Mouse (Mus musculus) testis, adult 2 months (tissue): ENCODE measurements around the gene Ntn5. TPM values are rescaled to one million over a fixed set of nuclear protein-coding genes. Genes with fewer than 3 reads are reported as not detected.

ENCODE experiments used
- H3K27ac ChIP-seq: fragments of 200-500 bp; 2 replicates; pipeline ENCODE4 v1.5.1; 2012; ENCODE audit warnings: low read depth, low read length; ENCODE audit not compliant: control insufficient read depth, insufficient read depth
- H3K27me3 ChIP-seq: fragments of 200-500 bp; 2 replicates; pipeline ENCODE4 v1.6.1; 2012; ENCODE audit warnings: mild to moderate bottlenecking, low read length, moderate library complexity; ENCODE audit not compliant: control insufficient read depth, insufficient read depth
- H3K36me3 ChIP-seq: fragments of 200-500 bp; 2 replicates; pipeline ENCODE4 v1.6.1; 2012; ENCODE audit warnings: mild to moderate bottlenecking, low read length; ENCODE audit not compliant: control insufficient read depth, insufficient read depth
- H3K4me1 ChIP-seq: fragments of 200-500 bp; 2 replicates; pipeline ENCODE4 v1.6.1; 2012; ENCODE audit warnings: low read length; ENCODE audit not compliant: control insufficient read depth, insufficient read depth
- H3K4me3 ChIP-seq: fragments of 200-500 bp; 2 replicates; pipeline ENCODE4 v1.5.1; 2012; ENCODE audit warnings: low read depth, mild to moderate bottlenecking, low read length, moderate library complexity, mixed read lengths; ENCODE audit not compliant: control insufficient read depth
- CTCF ChIP-seq: fragments of 200-500 bp; IDR thresholded peaks from 2 replicates; pipeline ENCODE4 v1.5.1; 2012; ENCODE audit warnings: low read depth, mild to moderate bottlenecking, inconsistent platforms, low read length, moderate library complexity; ENCODE audit not compliant: control insufficient read depth, insufficient read depth, insufficient replicate concordance
- POLR2A ChIP-seq: fragments of 200-500 bp; IDR thresholded peaks from 2 replicates; pipeline ENCODE4 v1.6.1; 2012; ENCODE audit warnings: low read depth, mild to moderate bottlenecking, inconsistent platforms, low read length, moderate library complexity; ENCODE audit not compliant: control insufficient read depth
- polyA plus RNA-seq: library from polyadenylated mRNA; depleted of rRNA; stranded (reverse); fragments of >200 nt; gene quantifications from 2 replicates; pipeline ENCODE4 v1.2.3, GENCODE M21; 2012

Gene Ntn5
- polyA plus RNA-seq, 1 experiment = 6.5 TPM

DNA sequence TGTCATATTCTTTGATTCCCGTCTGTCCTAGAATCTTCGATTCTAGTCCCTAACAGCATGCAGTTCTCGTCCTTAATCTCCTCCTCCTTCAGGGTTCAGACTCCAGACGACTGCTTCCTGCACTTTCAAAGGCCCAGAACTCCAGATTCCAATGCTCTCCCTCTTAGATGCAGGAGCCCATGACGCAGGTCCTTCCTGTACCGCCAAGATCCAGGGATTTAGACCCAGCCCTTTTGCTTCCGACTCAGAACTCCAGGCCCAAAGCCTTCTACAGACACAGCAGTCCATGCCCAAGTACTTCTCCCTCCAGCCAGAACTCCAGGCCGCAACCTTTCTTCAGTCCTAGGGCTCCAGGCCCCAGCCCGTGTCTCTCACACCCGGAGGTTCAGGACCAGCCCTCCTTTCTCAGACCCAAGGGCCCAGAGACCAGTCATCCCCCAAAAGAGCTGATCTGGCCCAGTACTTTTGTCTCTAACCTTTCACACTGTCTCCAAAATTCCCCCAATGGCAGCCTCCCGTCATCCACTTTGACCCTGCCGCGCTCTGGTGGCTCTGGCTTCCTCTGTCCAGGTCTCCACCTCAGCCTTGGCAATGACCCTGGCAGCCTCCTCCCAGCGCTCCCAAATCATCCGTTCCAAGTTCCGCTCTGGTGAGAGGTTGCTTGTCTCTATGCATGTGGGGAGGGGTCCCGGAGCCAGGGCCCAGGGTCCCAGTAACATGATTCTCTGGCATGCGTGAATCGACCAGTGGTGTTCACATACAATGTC, 43.4 kb upstream of the Ntn5 start:
- TF ChIP-seq CTCF (no peak), POLR2A (no peak)
- Histone ChIP-seq H3K4me1 (peaks cover 26% of the 10 kb centered on the region), H3K27me3 (no peaks in the 10 kb centered on the region), H3K27ac (no peak overlapping the region), H3K4me3 (no peak overlapping the region), H3K36me3 (no peaks in the 10 kb centered on the region)

DNA sequence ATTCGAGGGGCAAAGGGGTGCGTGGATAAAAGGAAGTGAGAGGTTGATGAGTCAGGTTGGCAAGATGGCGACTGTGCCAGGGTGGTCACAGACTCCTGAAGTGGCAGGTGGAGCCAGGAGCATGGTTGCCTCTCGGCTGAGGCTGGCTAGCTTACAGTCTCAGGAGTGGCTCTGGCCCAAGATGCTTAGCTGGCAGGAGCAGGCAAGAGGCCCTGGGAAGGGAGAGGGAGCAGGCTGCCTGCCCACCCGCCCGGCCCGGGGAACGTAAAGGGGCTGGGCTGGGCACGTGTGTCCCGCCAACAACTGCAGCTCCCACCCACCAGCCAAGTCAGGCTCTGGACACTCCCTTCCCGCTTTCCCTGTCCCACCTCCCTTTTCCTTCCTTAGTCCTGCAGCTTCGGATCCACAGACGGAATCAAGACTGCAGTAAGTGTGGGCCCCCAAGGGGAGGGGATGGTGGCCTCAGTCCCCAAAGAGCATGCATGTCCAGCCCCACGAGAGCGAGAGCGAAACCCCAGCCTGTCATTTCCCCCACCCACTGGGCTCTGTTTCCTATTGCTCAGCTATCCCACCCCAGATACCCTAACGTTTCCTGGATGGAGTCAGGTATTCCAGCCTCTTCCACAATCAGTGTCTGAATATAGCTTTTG, 42.3 kb upstream of the Ntn5 start:
- Histone ChIP-seq H3K36me3 (no peaks in the 10 kb centered on the region), H3K4me1 (peaks cover 26% of the 10 kb centered on the region), H3K4me3 (no peak overlapping the region), H3K27me3 (no peaks in the 10 kb centered on the region), H3K27ac (no peak overlapping the region)
- TF ChIP-seq CTCF = no peak
- no peak for TF ChIP-seq POLR2A

DNA sequence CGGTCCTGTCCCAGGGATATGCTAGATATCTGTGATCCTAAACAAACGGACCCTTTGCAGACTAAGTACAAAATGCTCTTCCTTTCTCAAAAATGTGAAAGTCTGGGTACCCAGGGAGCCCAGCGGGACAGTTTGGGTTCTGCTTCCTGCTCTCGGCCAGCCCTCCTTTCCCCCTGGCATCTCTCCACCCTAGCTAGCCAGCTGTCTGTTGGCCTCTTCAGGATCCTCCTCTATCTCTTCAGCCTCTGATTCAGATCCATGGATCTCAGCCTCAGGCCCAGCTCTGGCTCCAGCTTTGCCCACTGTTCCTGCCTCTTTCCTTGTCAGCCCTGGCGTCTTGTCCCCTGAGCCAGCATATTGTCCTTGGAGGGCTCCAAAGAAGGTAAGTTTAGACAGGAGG, 41.7 kb upstream of the Ntn5 start:
- no peak overlapping the region for H3K27ac ChIP-seq
- no peaks in the 10 kb centered on the region for H3K36me3 ChIP-seq
- H3K27me3 ChIP-seq = no peaks in the 10 kb centered on the region
- H3K4me3 ChIP-seq = no peak overlapping the region
- H3K4me1 ChIP-seq = peaks cover 26% of the 10 kb centered on the region
- no peak for TF ChIP-seq POLR2A
- TF ChIP-seq CTCF = no peak

DNA sequence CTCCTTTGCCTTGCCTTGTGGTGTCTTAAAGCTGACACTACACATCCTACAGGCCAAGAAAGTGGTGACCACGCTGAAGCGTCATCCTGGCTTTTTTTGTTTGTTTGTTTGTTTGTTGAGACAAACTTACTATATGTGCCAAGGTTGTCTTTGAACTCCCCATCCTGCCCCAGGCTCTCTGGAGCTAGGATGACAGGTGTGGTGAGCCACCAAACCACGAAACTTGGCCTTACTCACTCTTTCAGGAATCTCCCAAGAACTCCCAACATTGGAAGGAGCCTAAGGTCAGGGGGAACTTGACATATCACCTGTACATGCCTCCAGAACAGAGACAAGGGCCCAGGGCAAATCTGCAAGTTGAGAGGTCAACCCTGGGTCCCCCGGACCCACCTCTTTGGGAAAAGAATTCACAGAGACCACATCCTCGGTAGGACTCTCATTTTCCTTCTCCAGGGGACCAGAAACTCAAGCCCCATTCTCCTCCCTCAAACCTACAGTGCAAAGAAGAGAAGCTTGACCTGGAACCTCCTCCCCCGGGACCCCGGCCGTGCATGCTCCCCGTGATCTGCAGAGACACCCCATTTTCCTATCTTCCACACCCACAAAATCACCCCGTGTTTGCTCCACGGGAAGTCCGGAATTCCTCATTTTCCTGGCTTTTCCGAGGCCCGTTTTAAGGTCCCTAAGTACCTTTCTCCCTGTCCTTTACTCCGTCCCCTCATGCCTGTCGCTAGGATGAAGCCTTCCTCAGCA, 41.1 kb upstream of the Ntn5 start:
- Histone ChIP-seq H3K36me3 (no peaks in the 10 kb centered on the region), H3K27me3 (no peaks in the 10 kb centered on the region), H3K4me1 (peaks cover 26% of the 10 kb centered on the region), H3K4me3 (no peak overlapping the region; the same call in 1 of the 2 replicates), H3K27ac (no peak overlapping the region)
- no peak for TF ChIP-seq POLR2A
- TF ChIP-seq CTCF = no peak

DNA sequence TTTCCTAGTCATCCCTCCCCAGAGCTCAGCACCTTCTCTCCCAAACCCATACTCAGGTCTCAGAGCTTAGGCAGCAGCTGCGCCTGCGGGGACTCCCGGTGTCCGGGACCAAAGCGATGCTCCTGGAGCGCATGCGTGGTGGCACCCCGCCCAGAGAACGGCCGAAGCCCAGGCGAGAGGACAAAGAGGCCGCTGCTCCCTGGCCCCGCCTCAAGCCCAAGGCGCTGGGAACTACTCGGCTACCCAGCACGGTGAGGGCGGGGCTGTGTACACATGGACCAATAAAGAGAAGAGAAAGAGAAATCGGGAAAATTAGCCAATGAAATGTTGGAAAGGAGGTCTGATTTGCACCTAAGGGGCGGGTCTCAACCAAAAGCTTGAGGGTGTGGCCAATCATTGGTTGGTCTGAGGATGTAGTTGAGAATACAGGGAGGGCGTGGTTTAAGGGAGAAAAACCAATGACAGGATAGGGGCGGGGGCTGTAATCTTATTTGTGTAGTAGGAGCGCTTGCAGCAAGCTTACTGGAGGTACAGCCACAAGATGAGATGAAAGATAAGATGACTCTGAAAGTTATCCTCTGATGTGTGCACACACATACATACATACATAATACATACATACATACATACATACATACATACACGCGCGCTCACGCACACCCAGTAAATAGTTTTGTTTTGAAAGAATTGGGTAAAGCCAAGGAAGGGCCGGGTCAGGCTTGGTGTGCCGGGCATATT, 40.2 kb upstream of the Ntn5 start:
- H3K4me3 ChIP-seq = peak overlapping the region; percentile 49
- peaks cover 21% of the 10 kb centered on the region for H3K4me1 ChIP-seq
- no peaks in the 10 kb centered on the region for H3K36me3 ChIP-seq
- TF ChIP-seq POLR2A (no peak), CTCF (no peak)
- no peak overlapping the region for H3K27ac ChIP-seq
- H3K27me3 ChIP-seq = no peaks in the 10 kb centered on the region

DNA sequence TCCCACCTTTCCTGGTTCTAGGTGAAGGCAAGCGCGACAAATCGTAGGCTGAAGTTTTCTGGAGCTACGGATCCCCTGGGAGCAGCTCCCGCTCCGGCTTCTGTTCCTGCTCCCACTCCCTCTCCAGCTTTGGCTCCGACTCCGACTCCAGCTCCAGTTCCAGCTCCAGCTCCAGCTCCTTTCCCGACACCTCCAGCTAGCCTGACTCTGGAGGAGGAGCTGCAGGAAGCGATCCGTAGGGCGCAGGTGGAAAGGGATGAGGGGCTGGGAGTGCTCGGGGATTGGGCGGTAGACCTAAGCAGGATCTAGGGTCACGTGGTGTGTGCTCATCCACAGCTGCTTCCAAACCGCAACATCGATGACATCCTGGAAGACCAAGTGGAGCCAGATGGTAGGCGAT, 39.6 kb upstream of the Ntn5 start:
- Histone ChIP-seq H3K36me3 (no peaks in the 10 kb centered on the region), H3K4me3 (no peak overlapping the region; the same call in 1 of the 2 replicates), H3K4me1 (peaks cover 17% of the 10 kb centered on the region), H3K27me3 (no peaks in the 10 kb centered on the region), H3K27ac (no peak overlapping the region)
- no peak for TF ChIP-seq CTCF
- no peak for TF ChIP-seq POLR2A
